Mouse (Mus musculus) heart, adult 9 months (tissue): Measurements from ENCODE around the gene Ugt1a7c.
A peak's percentile ranks its signal among the peaks of the same experiment; 100 is the strongest.
"Not testable (repeated sequence)": the region's sequence is repeated elsewhere in the genome, so short reads cannot be mapped to it uniquely, and the experiment has no call there.

Source experiments
- DNase-seq, 2 experiments: peaks; one replicate each; pipeline ENCODE4 v3.0.0; 2022; ENCODE audit warnings: low spot score in 2 of 2

The Ugt1a7c gene

GRCm38 (mm10) chr1:88094941-88095492 lies at the start of gene Ugt1a7c:
Gene Ugt1a7c (plus strand): TSS chr1:88095062.
- peak; percentile 46 to 47 for DNase-seq

DNA sequence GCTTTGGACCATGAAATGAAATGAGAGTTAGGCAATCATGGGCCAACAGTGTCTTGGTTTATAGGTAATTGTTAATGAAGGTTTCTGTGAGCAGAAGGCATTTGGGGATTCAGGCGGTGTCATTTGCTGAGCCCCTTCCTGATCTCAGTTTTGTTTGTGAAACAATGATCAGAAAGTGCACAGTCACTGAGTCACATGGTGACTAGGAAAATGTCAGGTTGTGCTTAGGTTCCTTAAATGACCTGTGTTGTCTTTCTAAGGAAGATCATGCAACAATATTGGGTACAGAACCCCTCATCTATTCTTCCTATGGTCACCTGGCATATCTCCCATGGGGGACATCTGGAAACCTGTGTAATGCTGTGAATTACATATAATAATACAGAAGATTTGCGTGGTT lies 47.5 kb upstream of the Ugt1a7c start:
- not testable (repeated sequence) for DNase-seq

GRCm38 (mm10) chr1:88055088-88055487 lies 39.8 kb upstream of the Ugt1a7c start, which contains the start of gene Ugt1a10:
Gene Ugt1a10 (plus strand): TSS chr1:88055388.
- DNase-seq: no peak

- DNase-seq: not testable (repeated sequence)
Measured at GRCm38 (mm10) chr1:88066472-88067102, 28.3 kb upstream of the Ugt1a7c start.

- no peak for DNase-seq
Measured at GRCm38 (mm10) chr1:88070495-88070894, 24.4 kb upstream of the Ugt1a7c start, which contains the start of gene Ugt1a9. Gene Ugt1a9 (plus strand): TSS chr1:88070800.

DNA sequence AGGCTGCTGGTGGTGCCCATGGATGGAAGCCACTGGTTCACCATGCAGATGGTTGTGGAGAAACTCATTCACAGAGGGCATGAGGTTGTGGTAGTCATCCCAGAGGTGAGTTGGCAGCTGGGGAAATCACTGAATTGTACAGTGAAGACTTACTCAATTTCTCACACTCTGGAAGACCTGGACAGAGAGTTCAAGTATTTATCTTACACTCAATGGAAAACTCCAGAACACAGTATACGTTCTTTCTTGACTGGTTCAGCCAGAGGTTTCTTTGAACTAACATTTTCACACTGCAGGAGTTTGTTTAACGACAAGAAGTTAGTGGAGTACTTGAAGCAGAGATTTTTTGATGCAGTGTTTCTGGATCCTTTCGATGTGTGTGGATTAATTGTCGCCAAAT lies 24.0 kb upstream of the Ugt1a7c start:
- DNase-seq: no peak

GRCm38 (mm10) chr1:88074471-88074870 lies 20.4 kb upstream of the Ugt1a7c start:
- DNase-seq: no peak

- DNase-seq: no peak
Measured at GRCm38 (mm10) chr1:88077128-88077527, 17.7 kb upstream of the Ugt1a7c start.

DNA sequence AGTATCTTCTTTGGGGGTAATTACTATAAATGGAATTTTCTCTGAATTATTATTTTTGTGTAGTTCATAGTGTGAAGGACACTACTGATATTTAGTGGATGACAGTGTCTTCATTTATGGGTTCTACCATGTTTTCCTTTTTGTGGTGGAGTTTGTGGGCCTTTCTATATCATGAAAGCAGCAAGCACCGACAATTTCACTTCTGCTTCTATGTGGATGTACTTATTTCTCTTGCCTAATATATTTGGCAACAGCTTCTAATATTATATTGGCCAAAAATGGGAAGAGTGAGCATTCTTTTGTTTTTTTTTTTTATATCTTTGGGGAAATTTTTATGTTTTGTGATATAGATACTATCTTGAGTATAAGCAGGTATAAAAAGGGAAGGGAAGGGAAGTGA lies 13.2 kb upstream of the Ugt1a7c start:
- DNase-seq: no peak

DNA sequence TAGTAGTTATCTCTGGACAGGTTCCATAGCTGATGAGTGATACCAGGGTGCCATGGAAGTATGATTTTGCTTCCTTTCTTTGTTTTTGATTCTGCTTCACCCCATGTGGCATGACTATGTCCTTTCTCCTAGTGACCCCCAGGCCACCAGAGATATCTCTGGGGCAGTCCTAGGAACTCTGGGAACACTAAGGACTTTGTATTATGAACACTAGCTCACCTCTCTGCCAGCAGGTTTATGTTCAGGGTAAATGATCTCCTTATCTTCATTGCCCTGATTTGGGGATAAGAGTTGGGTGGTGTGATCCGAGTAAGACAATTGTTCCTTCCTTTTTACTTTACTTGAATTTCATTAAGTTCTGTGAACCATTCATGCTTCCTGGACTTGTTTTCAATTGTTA lies 8.7 kb upstream of the Ugt1a7c start:
- no peak for DNase-seq

DNA sequence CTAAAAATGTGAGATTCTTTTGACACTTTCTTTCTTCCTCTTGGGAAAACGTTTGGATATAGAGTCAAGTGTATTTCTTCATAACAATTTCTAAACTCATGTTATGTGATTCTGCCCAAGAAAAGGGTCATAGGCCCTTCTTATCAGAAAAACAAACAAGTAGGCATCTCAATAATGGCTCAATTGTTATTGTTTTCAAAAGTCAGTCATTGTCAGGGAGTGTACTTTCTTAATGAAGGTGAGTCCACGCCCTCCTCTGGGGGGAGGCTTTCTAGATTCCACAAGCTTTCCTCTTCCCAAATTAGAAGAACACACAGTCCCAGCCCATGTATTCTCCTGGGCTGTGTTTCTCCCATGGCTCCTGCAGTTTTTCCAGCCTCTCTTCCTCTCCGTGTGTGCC lies 7.3 kb upstream of the Ugt1a7c start, which contains the start of gene Ugt1a8:
TSS of gene Ugt1a8 (plus strand) at position 301 of the 400 bp plus-strand sequence.
- no peak for DNase-seq

DNA sequence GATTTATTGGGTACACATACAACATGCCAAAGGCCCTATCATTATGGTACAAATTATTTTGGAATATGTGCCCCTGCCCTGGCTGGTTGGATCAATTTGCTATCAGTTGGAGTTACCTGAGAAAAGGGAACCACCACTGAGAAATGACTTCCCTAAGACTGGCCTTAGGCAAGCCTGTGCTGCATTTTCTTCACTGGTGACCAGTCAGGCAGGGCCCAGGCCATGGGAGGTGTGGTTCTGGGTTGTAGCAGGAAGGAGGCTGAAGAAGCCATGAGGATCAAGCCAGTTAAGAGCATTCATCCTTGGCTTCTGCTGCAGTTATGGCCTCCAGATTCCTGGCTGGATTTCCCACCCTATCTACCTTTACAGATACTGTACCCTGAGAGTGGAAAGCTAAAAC lies 2.5 kb upstream of the Ugt1a7c start:
- DNase-seq: no peak

DNA sequence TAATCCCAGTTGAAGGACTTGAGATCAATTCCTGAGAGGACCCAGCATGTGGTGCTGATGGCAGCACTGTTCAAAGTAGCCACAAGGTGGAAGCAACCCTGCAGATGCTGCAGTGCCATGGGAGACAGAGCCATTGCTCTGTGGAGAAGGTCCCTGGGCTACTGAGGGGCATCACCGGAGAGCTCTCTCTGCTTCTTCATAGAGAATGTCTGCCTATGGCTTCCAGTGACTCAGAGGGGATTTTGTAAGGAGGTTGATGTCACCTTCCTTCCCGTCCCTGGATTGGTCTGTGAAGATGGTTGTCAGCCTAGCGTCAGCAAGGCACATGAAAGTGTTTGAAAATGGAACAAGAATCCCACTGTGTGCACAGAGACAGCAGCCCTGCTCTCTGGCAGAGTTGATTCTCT lies 589 bp upstream of the Ugt1a7c start:
- DNase-seq: not testable (repeated sequence)

GRCm38 (mm10) chr1:88098546-88098945 lies 3.7 kb downstream of the Ugt1a7c start:
- DNase-seq: not testable (repeated sequence)

- not testable (repeated sequence) for DNase-seq
Measured at GRCm38 (mm10) chr1:88099691-88100090, 4.8 kb downstream of the Ugt1a7c start.

- peak in 1 of 2 experiments; percentile 7 for DNase-seq
Measured at GRCm38 (mm10) chr1:88103019-88103418, 8.2 kb downstream of the Ugt1a7c start, which contains the start of gene Ugt1a6b. Gene Ugt1a6b (plus strand): TSS chr1:88103252.

DNA sequence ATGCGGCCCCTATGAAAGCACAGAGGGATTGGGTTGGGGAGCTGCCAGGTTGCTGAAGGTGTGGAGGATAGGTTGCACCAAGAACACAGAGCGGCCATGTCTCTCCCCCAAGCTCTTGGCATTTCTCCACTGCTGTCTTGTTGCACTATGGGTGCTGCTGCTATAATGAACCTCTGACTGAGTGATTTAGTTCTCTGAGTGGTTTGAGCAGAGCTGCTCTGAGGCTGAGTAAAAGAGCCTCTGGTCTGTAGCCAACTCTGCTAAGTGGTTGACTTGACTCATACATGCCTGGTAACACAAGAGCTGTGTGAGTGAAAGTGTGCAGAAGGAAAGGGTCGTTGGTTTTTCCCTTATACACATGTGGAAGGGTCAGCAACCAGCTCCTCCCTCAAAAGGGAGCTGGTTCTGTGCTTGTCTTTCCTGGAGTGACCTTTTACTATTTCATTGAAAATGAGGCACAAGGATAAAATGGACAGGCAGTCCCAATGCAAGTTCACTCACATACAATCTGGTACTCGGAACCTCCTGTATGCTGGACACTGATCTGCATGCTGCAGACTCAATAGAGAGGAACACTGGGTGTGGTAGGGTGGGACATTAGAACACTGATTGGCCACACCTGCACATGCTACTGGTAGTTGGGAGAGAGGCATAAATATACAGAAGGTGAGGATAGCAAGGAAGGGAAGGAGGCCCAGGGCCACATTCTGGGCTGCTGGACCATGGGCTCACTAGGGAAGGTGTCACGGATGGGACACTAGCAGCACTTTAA lies 9.0 kb downstream of the Ugt1a7c start:
- DNase-seq: not testable (repeated sequence)

DNA sequence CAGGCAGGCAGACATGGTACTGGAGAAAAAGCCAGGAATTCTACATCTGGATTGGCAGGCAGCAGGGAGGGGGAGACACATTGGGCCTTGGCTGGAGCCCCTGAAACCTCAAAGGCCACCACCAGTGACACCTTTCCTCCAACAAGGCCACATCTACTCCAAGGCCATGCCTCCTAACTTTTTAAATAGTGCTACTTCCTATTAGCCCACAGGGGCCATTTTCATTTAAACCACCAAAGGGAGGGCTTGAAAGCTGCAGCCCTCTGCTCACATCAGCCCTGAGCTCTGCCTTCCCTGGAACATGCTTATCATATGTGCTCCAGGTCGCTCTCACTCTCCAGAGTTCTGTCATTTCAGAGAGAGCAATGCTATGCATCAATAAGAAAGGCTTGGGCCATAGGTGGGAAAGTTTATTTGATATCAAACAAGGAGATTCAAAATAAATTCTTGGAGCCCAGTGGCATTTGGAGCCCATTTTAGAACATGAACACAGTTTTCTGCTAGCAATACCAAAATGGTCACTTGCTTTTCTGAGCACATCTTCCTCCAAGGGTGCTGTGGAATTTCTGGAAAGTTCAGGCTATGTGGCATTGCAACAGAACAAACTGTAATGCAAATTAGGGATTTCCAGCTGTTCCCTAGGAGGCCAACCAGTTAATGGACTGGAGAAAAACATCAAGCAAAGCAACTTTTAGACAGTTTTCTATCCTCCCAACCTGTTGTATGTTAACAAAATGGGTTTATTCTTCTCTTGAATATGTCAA lies 10.0 kb downstream of the Ugt1a7c start:
- DNase-seq: no peak

- no peak for DNase-seq
Measured at GRCm38 (mm10) chr1:88105656-88106055, 10.8 kb downstream of the Ugt1a7c start.

GRCm38 (mm10) chr1:88109027-88109557 lies 14.2 kb downstream of the Ugt1a7c start:
- not testable (repeated sequence) for DNase-seq

GRCm38 (mm10) chr1:88109604-88110003 lies 14.7 kb downstream of the Ugt1a7c start:
- DNase-seq: not testable (repeated sequence)
